30 mouse cellular contexts compared by ENCODE assay signal in genomic region chr8:115754694-115755093, GRCm38 (mm10). TPM values are rescaled to one million over a fixed set of nuclear protein-coding genes. Genes with fewer than 3 reads are reported as not detected.
DNase-seq lines count a peak whose midpoint lies in the region; ATAC-seq and TF ChIP-seq lines count a peak whose summit lies in the region.
"Had no signal": no experiment of that assay in that cellular context is flagged by ENCODE, and none has a peak within 500 bp of the region (broad histone marks: within the 10 kb centered on the region; RNA-seq: fewer than 3 reads in every experiment).

No protein-coding gene starts in this region.

- ATAC-seq in forebrain, embryonic 11.5 days (replicated peaks; ENCODE audit: low FRiP score) = no peak
- no peak for ATAC-seq in forebrain, embryonic 14.5 days
- ATAC-seq in kidney, postnatal 0 days (replicated peaks; ENCODE audit: low FRiP score, low read depth) = no peak
- ATAC-seq in lung, postnatal 0 days = no peak
- ATAC-seq in megakaryocyte-erythroid progenitor cell, adult 5-6 weeks (replicated peaks; ENCODE audit: low FRiP score, low TSS enrichment, poor library complexity, severe bottlenecking) = no peak
- ATAC-seq: forebrain, postnatal 0 days; inflammation-experienced regulatory T-cells, adult 6 months; Patski had no signal

- no peak overlapping the region for H3K4me2 ChIP-seq in forebrain, embryonic 11.5 days (ENCODE audit: low read depth, low read length, severe bottlenecking)
- no peak overlapping the region for H3K4me2 ChIP-seq in forebrain, embryonic 14.5 days (ENCODE audit: low read length)
- H3K4me2 ChIP-seq in kidney, postnatal 0 days (ENCODE audit: low read length) = no peak overlapping the region
- no peak overlapping the region for H3K4me2 ChIP-seq in lung, postnatal 0 days (replicated peaks; ENCODE audit: low read depth, low read length)
- H3K4me2 ChIP-seq: embryonic facial prominence, embryonic 12.5 days; heart, embryonic 15.5 days; limb, embryonic 15.5 days; midbrain, embryonic 11.5 days; neural tube, embryonic 15.5 days had no signal

- no peak overlapping the region for H3K27ac ChIP-seq in forebrain, embryonic 11.5 days (ENCODE audit: low read depth, low read length)
- no peak overlapping the region for H3K27ac ChIP-seq in forebrain, embryonic 14.5 days (ENCODE audit: low read depth, low read length)
- H3K27ac ChIP-seq in kidney, postnatal 0 days = no peak overlapping the region
- H3K27ac ChIP-seq in lung, postnatal 0 days (ENCODE audit: low read length) = no peak overlapping the region
- H3K27ac ChIP-seq: embryonic facial prominence, embryonic 12.5 days; heart, adult 2 months; heart, embryonic 15.5 days; hindbrain, embryonic 13.5 days; left cerebral cortex, adult 2 months; limb, embryonic 15.5 days; macrophage; neural tube, embryonic 15.5 days had no signal

- H3K9ac ChIP-seq in forebrain, embryonic 11.5 days (ENCODE audit: low read length) = no peak overlapping the region
- no peak overlapping the region for H3K9ac ChIP-seq in forebrain, embryonic 14.5 days (ENCODE audit: low read length)
- no peak overlapping the region for H3K9ac ChIP-seq in kidney, postnatal 0 days (ENCODE audit: low read depth, low read length)
- no peak overlapping the region for H3K9ac ChIP-seq in lung, postnatal 0 days (replicated peaks; ENCODE audit: low read depth)
- H3K9ac ChIP-seq: embryonic facial prominence, embryonic 12.5 days; forebrain, postnatal 0 days; heart, embryonic 15.5 days; hindbrain, embryonic 13.5 days; limb, embryonic 15.5 days; neural tube, embryonic 15.5 days had no signal

- H3K9me3 ChIP-seq in forebrain, embryonic 11.5 days (ENCODE audit: control insufficient read depth, low read length) = no peaks in the 10 kb centered on the region
- no peaks in the 10 kb centered on the region for H3K9me3 ChIP-seq in forebrain, embryonic 14.5 days (replicated peaks; ENCODE audit: control insufficient read depth, low read length)
- no peaks in the 10 kb centered on the region for H3K9me3 ChIP-seq in kidney, postnatal 0 days (replicated peaks; ENCODE audit: low read length)
- no peaks in the 10 kb centered on the region for H3K9me3 ChIP-seq in lung, postnatal 0 days (ENCODE audit: low read length)
- H3K9me3 ChIP-seq: embryonic facial prominence, embryonic 12.5 days; heart, embryonic 15.5 days; hindbrain, embryonic 13.5 days; limb, embryonic 15.5 days; neural tube, embryonic 15.5 days had no signal

- TF ChIP-seq EP300 in lung, postnatal 0 days (IDR thresholded peaks at IDR 0.05) = no peak

- H3K36me3 ChIP-seq in forebrain, embryonic 11.5 days (ENCODE audit: control insufficient read depth, insufficient read depth, low read length) = no peaks in the 10 kb centered on the region
- H3K36me3 ChIP-seq in forebrain, embryonic 14.5 days (ENCODE audit: control insufficient read depth, insufficient read depth, low read length) = no peaks in the 10 kb centered on the region
- no peaks in the 10 kb centered on the region for H3K36me3 ChIP-seq in kidney, postnatal 0 days (ENCODE audit: insufficient read depth, low read length)
- no peaks in the 10 kb centered on the region for H3K36me3 ChIP-seq in lung, postnatal 0 days (ENCODE audit: insufficient read depth, low read length)
- H3K36me3 ChIP-seq: embryonic facial prominence, embryonic 12.5 days; heart, embryonic 15.5 days; hindbrain, embryonic 13.5 days; limb, embryonic 15.5 days; neural tube, embryonic 15.5 days had no signal

- 79% methylated on average over 2 of the region's 2 CpGs for WGBS in forebrain, embryonic 11.5 days
- WGBS in forebrain, embryonic 14.5 days = 97% methylated on average over 2 of the region's 2 CpGs
- WGBS in kidney, postnatal 0 days = 58% methylated on average over 2 of the region's 2 CpGs
- WGBS in lung, postnatal 0 days = 19% methylated on average over 2 of the region's 2 CpGs

- H3K27me3 ChIP-seq in forebrain, embryonic 11.5 days (ENCODE audit: control insufficient read depth, insufficient read depth, low read length) = no peaks in the 10 kb centered on the region
- no peaks in the 10 kb centered on the region for H3K27me3 ChIP-seq in forebrain, embryonic 14.5 days (replicated peaks; ENCODE audit: control insufficient read depth, insufficient read depth, low read length)
- H3K27me3 ChIP-seq in kidney, postnatal 0 days (ENCODE audit: insufficient read depth, low read length) = no peaks in the 10 kb centered on the region
- H3K27me3 ChIP-seq in lung, postnatal 0 days (replicated peaks; ENCODE audit: insufficient read depth, low read length) = no peaks in the 10 kb centered on the region
- H3K27me3 ChIP-seq: embryonic facial prominence, embryonic 12.5 days; heart, embryonic 15.5 days; limb, embryonic 15.5 days; neural tube, embryonic 15.5 days; Patski had no signal

- no peaks in the 10 kb centered on the region for H3K4me1 ChIP-seq in forebrain, embryonic 11.5 days (replicated peaks; ENCODE audit: control insufficient read depth, insufficient read depth, low read length)
- peaks cover 5% of the 10 kb centered on the region; the same call in 1 of the 2 replicates for H3K4me1 ChIP-seq in forebrain, embryonic 14.5 days (ENCODE audit: control insufficient read depth, insufficient read depth, low read length)
- H3K4me1 ChIP-seq in kidney, postnatal 0 days (replicated peaks; ENCODE audit: insufficient read depth, low read length) = no peaks in the 10 kb centered on the region
- peaks cover 9% of the 10 kb centered on the region; the same call in 1 of the 2 replicates for H3K4me1 ChIP-seq in lung, postnatal 0 days (ENCODE audit: insufficient read depth, low read depth, low read length)
- H3K4me1 ChIP-seq: embryonic facial prominence, embryonic 12.5 days; heart, embryonic 15.5 days had no signal

- TF ChIP-seq CTCF in kidney, postnatal 0 days (IDR thresholded peaks at IDR 0.05; ENCODE audit: low read depth) = no peak
- no peak for TF ChIP-seq CTCF in lung, postnatal 0 days (IDR thresholded peaks at IDR 0.05)

- no peak overlapping the region for H3K4me3 ChIP-seq in forebrain, embryonic 11.5 days (ENCODE audit: low read depth, low read length)
- H3K4me3 ChIP-seq in forebrain, embryonic 14.5 days (ENCODE audit: low read depth, low read length) = no peak overlapping the region
- H3K4me3 ChIP-seq in kidney, postnatal 0 days (replicated peaks; ENCODE audit: low read depth, low read length) = no peak overlapping the region
- no peak overlapping the region for H3K4me3 ChIP-seq in lung, postnatal 0 days (ENCODE audit: low read depth, low read length)
- H3K4me3 ChIP-seq: embryonic facial prominence, embryonic 12.5 days; heart, adult 2 months; heart, embryonic 15.5 days; hindbrain, embryonic 13.5 days; left cerebral cortex, adult 2 months; limb, embryonic 15.5 days; neural tube, embryonic 15.5 days had no signal

- DNase-seq in forebrain, embryonic 11.5 days (ENCODE audit: low spot score) = peak; percentile 21
- DNase-seq in forebrain, embryonic 14.5 days (ENCODE audit: low spot score) = no peak
- peak; percentile 22 for DNase-seq in kidney, postnatal 0 days (ENCODE audit: low spot score)
- DNase-seq in kidney, adult 8-10 months = no peak
- peak; percentile 70 for DNase-seq in lung, postnatal 0 days (ENCODE audit: low spot score)
- DNase-seq in lung, adult 18-20 months = no peak
- DNase-seq in yolk sac, embryonic 10.5 days (ENCODE audit: low spot score) = peak; percentile 83
- DNase-seq: adrenal gland, adult 2 months; cerebellum, adult 11 months; cerebellum, adult 9-11 months; forebrain, postnatal 0 days; gastrocnemius, postnatal 36 days; heart, adult 2 months; heart, postnatal 36 days; layer of hippocampus, adult 9-11 months; left cerebral cortex, postnatal 4 days; right cerebral cortex, adult 18-20 months; right cerebral cortex, postnatal 4 days; thymus, postnatal 14 days had no signal

RNA-seq across cellular contexts. Expression of gene Maf, which starts 47.1 kb away (rescaled TPM):
- 3.3 and 4.0 TPM in 2 replicates for polyA plus RNA-seq in forebrain, embryonic 11.5 days (2014; fragmentation: Nextera tagmentation; extraction: Ambion mirVana)
- 4.5 and 6.1 TPM in 2 replicates for polyA plus RNA-seq in forebrain, embryonic 14.5 days (2014; fragmentation: Nextera tagmentation; extraction: Ambion mirVana)
- 14.5 and 14.8 TPM in 2 replicates for polyA plus RNA-seq in kidney, postnatal 0 days (2015; fragmentation: Nextera tagmentation; extraction: Ambion mirVana)
- 11.7 and 14.4 TPM in 2 replicates for polyA plus RNA-seq in lung, postnatal 0 days (2015; fragmentation: Nextera tagmentation; extraction: Ambion mirVana)
- 0.46 and 0.67 TPM in 2 replicates for total RNA-seq in megakaryocyte-erythroid progenitor cell, adult 5-6 weeks (2014; fragmentation: Nextera tagmentation)
- 0.23 and 0.56 TPM in 2 replicates for total RNA-seq in megakaryocyte-erythroid progenitor cell, adult 5-6 weeks (2017)

Comparison
In these comparisons a context has a peak if more than half of its experiments do, and no peak if none do; other contexts are left out.
1. DNase-seq: peak in forebrain, embryonic 11.5 days (single experiment), kidney, postnatal 0 days (single experiment), lung, postnatal 0 days (single experiment) and yolk sac, embryonic 10.5 days (single experiment); none in forebrain, embryonic 14.5 days (single experiment), kidney, adult 8-10 months (0 of 2) and lung, adult 18-20 months (0 of 2).